Mouse (Mus musculus) layer of hippocampus, postnatal 25 days (tissue): Measurements from ENCODE around the gene Ksr2. TPM values are rescaled to one million over a fixed set of nuclear protein-coding genes. Genes with fewer than 3 reads are reported as not detected.

Source experiments
- DNase-seq, 2 experiments: peaks; one replicate each; pipeline ENCODE4 v3.0.0; 2022; ENCODE audit warnings: mixed read lengths in 2 of 2, low spot score in 1 of 2; ENCODE audit errors: extremely low spot score in 1 of 2
- total RNA-seq, 2 experiments: library from RNA; stranded (reverse); gene quantifications; 2 replicates each; pipeline ENCODE4 v1.2.3; 2021

Ksr2 gene
- total RNA-seq, 2 experiments from 2014 or later, result 29.0 to 43.1 TPM

DNA sequence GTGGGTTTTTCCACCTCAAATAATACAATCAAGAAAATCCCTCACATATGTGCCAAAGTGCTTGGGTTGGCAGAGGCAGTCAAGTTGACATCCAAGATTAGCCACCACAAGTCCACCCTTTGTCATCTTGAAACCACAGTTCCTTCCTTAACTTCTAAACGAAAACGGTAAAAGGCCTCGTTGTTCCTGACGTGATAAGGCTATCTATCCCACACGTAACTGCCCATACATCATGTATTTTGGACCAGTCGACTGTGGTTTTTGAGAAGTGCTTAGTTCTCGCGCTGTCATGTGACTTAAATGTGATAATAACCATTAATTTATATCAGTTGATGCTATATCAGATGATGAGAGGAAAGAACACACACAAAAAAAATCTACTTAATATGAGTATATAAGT, 55.8 kb downstream of the Ksr2 start:
- DNase-seq, result no peak

DNA sequence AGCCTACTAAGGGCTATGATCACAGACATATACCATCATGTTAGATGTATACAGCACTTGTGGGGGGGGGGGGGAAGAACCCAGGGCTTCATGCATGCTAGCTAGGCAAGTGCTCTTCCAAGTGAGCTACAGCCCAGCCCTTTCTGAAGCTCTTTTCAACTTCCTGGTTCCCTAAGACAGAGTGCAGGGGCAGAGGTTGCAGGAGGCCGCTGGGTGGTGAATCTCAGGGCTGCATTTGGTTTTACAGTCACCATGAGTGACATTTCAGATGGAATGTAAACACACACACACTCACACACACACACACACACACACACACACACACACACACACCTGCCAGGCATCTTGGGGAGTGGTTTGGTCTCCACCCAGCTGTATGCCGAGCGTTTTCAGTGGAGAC, 67.4 kb downstream of the Ksr2 start:
- DNase-seq, result no peak

- no peak for DNase-seq
Measured at GRCm38 (mm10) chr5:117481586-117481985, 67.8 kb downstream of the Ksr2 start.

DNA sequence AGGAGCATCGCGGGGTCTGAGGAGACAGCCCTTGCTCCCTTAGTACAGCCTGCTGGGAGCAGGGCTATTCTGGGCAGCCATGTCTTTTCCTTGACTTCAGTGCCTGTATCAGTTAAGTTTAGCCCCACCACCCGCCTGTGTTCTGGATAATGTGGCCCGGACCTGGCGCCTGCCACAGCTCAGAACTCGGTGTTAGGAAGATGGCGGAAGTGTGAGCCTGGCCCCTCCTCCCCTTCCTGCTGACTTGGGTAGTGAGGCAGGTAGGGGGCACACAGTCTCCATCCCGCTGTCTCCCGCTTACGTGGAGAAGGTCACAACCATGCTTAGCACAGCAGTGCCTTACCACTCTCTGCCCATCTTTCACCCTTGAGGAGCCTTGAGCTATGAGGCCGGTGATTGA, 68.2 kb downstream of the Ksr2 start:
- DNase-seq, result no peak

- DNase-seq, result no peak
Measured at GRCm38 (mm10) chr5:117485411-117485810, 71.6 kb downstream of the Ksr2 start.

DNA sequence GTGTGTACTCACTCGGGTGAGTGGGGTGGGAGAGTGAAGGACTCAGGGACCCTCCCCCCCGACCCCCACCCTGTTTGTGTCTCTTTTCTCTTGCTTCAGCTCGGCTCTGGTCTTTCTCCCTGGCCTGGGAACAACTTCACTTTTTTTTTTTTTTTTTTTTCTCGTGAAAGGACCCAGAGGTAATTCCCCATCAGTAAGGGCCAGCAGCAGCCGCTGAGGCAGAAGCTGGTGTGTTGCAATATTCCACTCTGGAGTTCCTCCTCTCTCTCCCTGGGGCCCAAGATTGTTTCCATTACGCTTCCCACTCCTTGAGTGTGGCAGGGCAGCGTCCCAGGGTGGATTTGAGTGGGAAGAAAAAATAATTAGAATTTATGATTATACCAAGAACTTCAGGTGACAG, 72.3 kb downstream of the Ksr2 start:
- no peak for DNase-seq

- no peak for DNase-seq
Measured at GRCm38 (mm10) chr5:117488155-117488554, 74.4 kb downstream of the Ksr2 start.

GRCm38 (mm10) chr5:117488670-117489325, 75.0 kb downstream of the Ksr2 start:
- no peak for DNase-seq

DNA sequence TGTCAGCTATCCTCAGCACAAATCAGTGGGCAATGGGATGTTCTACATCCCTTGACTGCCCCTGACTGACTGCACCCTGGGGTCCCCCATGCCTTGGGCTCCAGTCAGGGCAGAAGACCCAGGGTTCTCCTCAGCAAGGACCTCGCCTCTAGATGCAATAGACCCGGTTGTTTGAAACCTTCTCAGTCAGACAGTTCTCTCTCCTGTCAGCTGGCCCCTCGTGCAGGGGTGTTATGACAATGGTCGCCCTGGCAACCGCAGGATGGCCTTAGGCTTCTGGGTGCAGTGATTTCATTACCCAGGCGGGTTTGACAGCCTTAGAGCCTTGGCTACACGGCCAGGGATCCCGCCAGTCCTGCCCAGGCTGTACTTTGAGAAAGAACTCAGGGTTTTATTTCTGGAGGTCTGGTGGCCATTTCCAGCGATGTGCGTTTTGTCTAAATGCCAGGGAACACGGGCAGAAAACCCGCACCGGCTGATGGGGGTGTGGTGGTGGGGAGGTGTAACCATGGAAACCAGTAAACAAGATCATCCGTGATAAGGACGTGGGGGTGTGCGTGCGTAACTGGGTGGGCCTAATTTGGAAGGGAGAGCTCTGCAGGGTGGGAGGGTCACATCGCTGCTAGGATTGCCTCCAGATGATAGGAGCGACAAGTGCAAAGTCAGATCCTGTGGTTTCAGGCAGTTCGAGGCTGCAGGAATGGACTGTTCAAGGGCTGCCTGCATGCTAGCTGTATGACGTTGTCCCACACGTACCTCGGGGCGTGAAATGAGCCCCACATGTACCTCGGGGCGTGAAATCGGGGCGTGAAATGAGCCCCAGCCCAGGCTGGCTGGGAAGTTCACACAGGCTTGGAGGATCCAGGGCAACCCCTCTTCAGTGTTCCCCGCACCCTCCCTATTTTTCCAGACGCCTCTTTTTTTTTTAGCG, 79.4 kb downstream of the Ksr2 start:
- DNase-seq, result peak in 1 of 2 experiments; percentile 42

DNA sequence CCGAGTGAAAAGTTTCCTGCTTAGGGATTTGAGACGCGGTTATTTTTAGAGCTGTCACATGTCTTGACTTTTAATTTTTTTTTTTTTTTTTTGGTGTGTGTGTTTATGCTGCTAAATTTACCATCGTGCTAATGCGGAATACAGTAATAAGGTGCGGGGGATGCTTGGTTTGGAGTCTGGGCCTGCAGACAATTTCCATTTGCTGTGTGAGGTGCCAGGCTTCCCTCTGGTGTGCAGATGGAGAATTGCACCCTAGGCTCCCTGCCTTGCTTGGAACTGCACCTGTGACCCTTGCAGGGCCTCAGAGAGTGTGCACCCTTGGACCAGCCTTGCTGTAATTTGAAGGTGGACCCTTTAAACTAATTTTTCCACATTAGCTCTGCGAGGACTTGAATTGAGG, 80.1 kb downstream of the Ksr2 start:
- peak; percentile 48 to 70 for DNase-seq

DNA sequence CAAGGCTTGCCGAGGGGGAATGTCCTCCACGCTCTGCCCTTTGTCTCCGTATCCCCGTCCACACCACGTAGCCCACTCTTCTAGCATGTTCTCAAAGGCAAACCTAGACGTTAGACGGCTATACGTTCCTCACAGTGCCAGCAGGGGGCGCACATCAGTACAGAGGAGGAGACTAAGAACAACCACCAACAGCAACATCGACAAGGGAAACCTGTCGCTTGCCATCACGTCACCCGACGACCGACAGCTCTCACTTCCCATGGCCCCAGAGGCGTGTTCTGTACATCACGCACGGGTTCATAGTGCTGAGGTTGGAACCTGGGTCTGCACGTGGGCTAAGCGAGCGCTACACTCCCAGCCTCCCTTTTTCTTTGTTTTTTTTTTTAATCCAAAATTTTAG, 83.3 kb downstream of the Ksr2 start:
- peak in 1 of 2 experiments; percentile 54 for DNase-seq

DNA sequence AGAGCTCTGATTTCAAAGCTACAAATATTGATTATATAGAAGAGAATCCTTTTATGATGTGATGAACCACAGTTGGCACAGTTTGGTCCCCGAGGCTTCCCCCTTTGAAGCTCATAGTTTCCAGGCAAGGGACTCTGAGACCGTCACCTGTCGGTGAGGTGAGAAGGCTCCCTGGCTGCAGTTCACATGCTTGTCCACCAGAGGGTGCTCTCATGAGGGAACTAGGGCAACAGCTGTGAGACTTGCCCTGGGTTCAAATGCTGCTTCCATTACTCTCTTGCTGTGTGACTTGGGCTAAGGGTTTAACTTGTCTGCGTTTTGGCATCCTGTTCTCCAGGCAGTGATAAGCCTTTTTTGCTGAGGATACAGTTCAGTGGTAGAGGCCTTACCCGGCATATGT, 88.8 kb downstream of the Ksr2 start:
- DNase-seq, result no peak

DNA sequence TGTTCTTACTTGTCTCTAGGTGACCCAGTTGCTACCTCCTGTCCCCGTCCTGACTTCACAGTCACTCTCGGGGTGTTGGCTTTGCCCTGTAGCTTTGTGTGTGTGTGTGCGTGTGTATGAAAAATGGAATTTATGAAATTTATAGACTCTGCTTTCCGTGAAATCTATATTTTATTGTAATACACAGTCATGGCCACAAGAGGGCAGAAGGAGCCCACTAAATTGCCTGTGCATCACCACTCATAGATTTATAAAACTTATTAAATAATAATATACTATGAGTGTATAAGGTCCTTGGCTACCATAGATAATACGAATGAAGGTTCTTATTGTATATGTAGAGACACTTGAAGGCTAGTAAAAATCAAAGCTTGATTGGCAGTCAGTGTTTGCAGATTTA, 90.6 kb downstream of the Ksr2 start:
- DNase-seq, result no peak

- peak; percentile 71 to 74 for DNase-seq
Measured at GRCm38 (mm10) chr5:117505204-117505603, 91.4 kb downstream of the Ksr2 start.

DNA sequence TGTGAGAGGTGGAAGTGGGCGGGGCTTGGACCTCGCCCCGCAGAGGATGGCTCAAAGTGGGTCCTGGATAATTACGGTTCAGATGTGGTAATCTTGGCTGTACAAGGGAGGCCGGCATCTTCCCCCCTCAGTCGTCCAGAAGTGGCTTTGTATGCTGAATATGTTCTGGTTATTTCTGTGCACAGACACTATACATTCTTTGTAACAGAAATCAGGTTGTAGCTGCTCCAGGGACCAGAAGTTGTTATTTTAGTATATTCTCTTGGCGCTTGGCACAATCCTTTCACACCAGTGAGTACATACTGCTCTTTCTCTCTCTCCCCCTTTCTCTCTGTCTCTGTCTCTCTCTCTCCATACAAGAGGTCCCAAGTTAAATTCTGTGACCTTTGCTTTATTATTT, 92.0 kb downstream of the Ksr2 start:
- DNase-seq, result no peak

DNA sequence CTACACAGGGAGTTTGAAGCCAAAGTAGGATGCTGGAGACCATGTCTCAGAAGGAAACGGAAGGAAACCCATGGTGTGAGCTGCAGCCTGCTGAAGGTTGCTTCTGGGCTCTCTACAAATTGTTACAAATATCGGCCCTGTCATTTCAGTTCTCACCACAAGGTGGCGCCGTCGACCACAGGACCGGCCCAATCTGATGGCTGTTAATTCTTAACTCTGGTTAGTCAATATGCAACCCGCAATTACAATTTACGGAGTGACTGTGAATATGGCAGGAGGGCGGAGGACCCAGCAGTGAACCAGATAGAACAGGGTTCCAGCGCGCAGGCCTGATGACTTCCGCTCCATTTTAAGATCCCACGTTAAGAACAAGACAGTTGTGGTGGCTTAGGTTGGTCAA, 92.6 kb downstream of the Ksr2 start:
- DNase-seq, result peak; percentile 52 to 74

DNA sequence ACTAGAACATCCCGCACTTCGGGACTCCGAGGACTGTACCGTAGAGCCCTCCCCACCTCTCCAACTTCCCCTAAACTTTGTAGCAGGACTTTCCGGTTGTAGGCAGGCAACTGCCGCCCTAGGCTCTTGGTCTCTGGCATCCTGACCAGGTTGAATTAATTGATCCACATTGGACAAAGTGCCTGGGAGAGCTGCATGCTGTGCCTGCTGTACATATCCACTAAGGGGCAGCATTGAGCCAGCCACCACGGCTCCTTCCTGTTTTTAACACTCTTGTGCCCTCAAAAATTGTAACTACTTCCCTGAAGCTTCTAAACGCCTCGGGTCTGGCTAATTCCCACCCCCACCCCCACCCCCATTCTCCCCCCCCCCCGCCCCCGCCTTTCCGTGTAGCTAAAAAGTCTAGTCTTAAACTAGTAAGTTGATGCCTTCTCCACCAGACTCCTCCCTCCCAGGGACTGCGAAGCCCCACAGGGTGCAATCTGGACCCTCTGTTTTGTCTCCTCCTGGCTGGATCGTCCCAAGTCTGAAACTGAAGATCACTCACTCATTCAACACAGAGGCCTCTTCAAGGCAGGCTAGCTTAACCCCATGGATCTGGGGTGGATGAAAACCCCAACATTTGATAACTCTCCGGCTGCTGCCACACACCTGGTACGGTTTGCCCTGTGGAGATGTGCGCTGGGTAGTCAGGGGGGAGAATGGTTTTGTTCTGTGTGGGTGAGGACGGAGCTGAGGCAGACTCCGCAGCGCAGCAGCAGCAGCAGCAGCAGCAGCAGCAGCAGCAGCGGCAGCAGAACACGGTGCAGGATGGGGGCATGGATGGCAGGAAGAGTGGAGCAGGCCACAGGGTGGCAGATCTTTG, 95.9 kb downstream of the Ksr2 start:
- no peak for DNase-seq

DNA sequence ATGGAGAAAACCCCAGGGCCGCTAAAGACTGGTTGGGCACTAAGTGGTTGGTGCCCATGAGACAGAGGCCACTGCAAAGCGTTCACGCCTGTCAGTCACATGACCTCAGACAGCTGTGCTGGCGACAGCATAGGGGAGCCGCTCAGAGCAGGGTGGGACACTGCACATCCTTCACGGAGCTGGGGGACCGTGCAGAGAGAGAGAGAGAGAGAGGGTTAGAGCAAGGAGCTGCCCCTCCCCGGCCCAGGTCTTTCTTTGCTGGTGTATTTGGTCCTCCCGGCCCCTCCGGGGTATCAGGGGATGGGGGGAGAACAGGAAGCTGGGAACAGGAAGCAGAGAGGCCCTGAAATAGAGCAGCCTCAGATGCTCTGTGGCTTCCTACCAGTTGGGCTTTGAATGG, 97.1 kb downstream of the Ksr2 start:
- no peak for DNase-seq

GRCm38 (mm10) chr5:117515396-117515795, 101.6 kb downstream of the Ksr2 start:
- no peak for DNase-seq

DNA sequence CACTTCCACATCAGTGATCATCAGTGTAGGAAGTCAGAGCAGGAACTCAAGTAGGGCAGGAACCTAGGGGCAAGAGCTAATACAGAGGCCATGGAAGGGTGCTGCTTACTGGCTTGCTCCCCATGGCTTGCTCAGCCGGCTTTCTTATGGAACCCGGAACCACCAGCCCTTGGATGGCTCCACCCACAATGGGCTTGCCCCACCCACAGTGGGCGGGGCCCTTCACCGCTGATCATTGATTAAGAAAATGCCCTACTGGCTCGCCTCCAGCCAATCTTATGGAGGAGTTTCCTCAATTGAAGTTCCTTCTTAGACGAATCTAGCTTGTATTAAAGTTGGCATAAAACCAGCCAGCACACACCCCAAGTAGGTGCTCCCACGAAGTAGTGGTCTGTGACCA, 102.1 kb downstream of the Ksr2 start:
- DNase-seq, result no peak

GRCm38 (mm10) chr5:117516597-117516996, 102.8 kb downstream of the Ksr2 start:
- peak; percentile 70 to 89 for DNase-seq
